Mouse (Mus musculus): ENCODE data around the gene Atat1. TPM values are rescaled to one million over a fixed set of nuclear protein-coding genes. Genes with fewer than 3 reads are reported as not detected.

Gene Atat1
- polyA plus RNA-seq, 1 experiment from 2014 or later, result 421 TPM

- Histone ChIP-seq H3K36me3 (peaks cover 63% of the 10 kb centered on the region), H3K4me3 (peak within 1 kb of the TSS; percentile 66), H3K4me2 (replicated peaks) (peak within 1 kb of the TSS; percentile 95), H3K4me1 (peaks cover 21% of the 10 kb centered on the region), H3K9me3 (no peaks in the 10 kb centered on the region), H3K9ac (replicated peaks) (peak within 1 kb of the TSS; percentile 87), H3K27ac (replicated peaks) (peak within 1 kb of the TSS; percentile 94), H3K27me3 (no peaks in the 10 kb centered on the region)
- ATAC-seq (replicated peaks), result peak; percentile 93
- WGBS, result under 1% methylated on average over 62 of the region's 86 CpGs
Observed at GRCm38 (mm10) chr17:35896781-35897643, 12.9 kb downstream of the Atat1 start, which contains the start of gene 2310061I04Rik. TSS of gene 2310061I04Rik (minus strand) at chr17:35897431.

- H3K4me2 ChIP-seq (replicated peaks), result no peak overlapping the region
- H3K27ac ChIP-seq (replicated peaks), result no peak overlapping the region
- no peak overlapping the region for H3K9ac ChIP-seq (replicated peaks)
- H3K4me3 ChIP-seq, result no peak overlapping the region
- WGBS, result 79% methylated on average over 15 of the region's 17 CpGs
- peaks cover 89% of the 10 kb centered on the region for H3K36me3 ChIP-seq
- H3K9me3 ChIP-seq, result no peaks in the 10 kb centered on the region
- H3K27me3 ChIP-seq, result no peaks in the 10 kb centered on the region
- H3K4me1 ChIP-seq, result no peaks in the 10 kb centered on the region
- no peak for ATAC-seq (replicated peaks)
Observed at GRCm38 (mm10) chr17:35887725-35888124, 22.1 kb downstream of the Atat1 start.

GRCm38 (mm10) chr17:35883777-35884176 is 26.1 kb downstream of the Atat1 start:
- Histone ChIP-seq H3K4me2 (replicated peaks) (no peak overlapping the region), H3K27me3 (no peaks in the 10 kb centered on the region), H3K9me3 (no peaks in the 10 kb centered on the region), H3K36me3 (peaks cover 69% of the 10 kb centered on the region), H3K4me3 (no peak overlapping the region), H3K9ac (replicated peaks) (no peak overlapping the region), H3K27ac (replicated peaks) (no peak overlapping the region), H3K4me1 (peaks cover 16% of the 10 kb centered on the region)
- no peak for ATAC-seq (replicated peaks)
- WGBS, result 96% methylated on average over 14 of the region's 14 CpGs

- Histone ChIP-seq H3K4me1 (peaks cover 16% of the 10 kb centered on the region), H3K36me3 (peaks cover 61% of the 10 kb centered on the region), H3K27me3 (no peaks in the 10 kb centered on the region), H3K9ac (replicated peaks) (no peak overlapping the region), H3K4me2 (replicated peaks) (no peak overlapping the region), H3K27ac (replicated peaks) (no peak overlapping the region), H3K4me3 (no peak overlapping the region), H3K9me3 (no peaks in the 10 kb centered on the region)
- no peak for ATAC-seq (replicated peaks)
- WGBS, result 90% methylated on average over 17 of the region's 17 CpGs
Observed at GRCm38 (mm10) chr17:35882924-35883323, 27.0 kb downstream of the Atat1 start.

GRCm38 (mm10) chr17:35879245-35880057 is 30.4 kb downstream of the Atat1 start, which contains the start of gene Dhx16:
TSS of gene Dhx16 (plus strand) at chr17:35879819.
- Histone ChIP-seq H3K9ac (replicated peaks) (peak within 1 kb of the TSS; percentile 76), H3K36me3 (peaks cover 42% of the 10 kb centered on the region), H3K27ac (replicated peaks) (peak within 1 kb of the TSS; percentile 77), H3K9me3 (no peaks in the 10 kb centered on the region), H3K4me3 (peak within 1 kb of the TSS; percentile 82), H3K4me1 (peaks cover 16% of the 10 kb centered on the region), H3K4me2 (replicated peaks) (peak within 1 kb of the TSS; percentile 87), H3K27me3 (no peaks in the 10 kb centered on the region)
- 5% methylated on average over 66 of the region's 66 CpGs for WGBS
- ATAC-seq (replicated peaks), result peak; percentile 93

GRCm38 (mm10) chr17:35874721-35875120 is 35.2 kb downstream of the Atat1 start:
- H3K4me2 ChIP-seq (replicated peaks), result no peak overlapping the region
- 84% methylated on average over 6 of the region's 6 CpGs for WGBS
- H3K9me3 ChIP-seq, result no peaks in the 10 kb centered on the region
- no peak overlapping the region for H3K4me3 ChIP-seq
- no peak for ATAC-seq (replicated peaks)
- no peaks in the 10 kb centered on the region for H3K27me3 ChIP-seq
- peaks cover 19% of the 10 kb centered on the region for H3K36me3 ChIP-seq
- H3K27ac ChIP-seq (replicated peaks), result no peak overlapping the region
- H3K4me1 ChIP-seq, result peaks cover 40% of the 10 kb centered on the region
- no peak overlapping the region for H3K9ac ChIP-seq (replicated peaks)

GRCm38 (mm10) chr17:35873774-35874519 is 35.9 kb downstream of the Atat1 start:
- H3K9ac ChIP-seq (replicated peaks), result peak overlapping the region; percentile 30; the same call in 1 of the 2 replicates
- H3K36me3 ChIP-seq, result peaks cover 19% of the 10 kb centered on the region
- ATAC-seq (replicated peaks), result peak; percentile 32
- no peaks in the 10 kb centered on the region for H3K9me3 ChIP-seq
- 0 out of 2 replicates have a peak overlapping the region, but pooled peaks have one; percentile 11 for H3K27ac ChIP-seq (replicated peaks)
- H3K4me2 ChIP-seq (replicated peaks), result peak overlapping the region; percentile 9; the same call in 1 of the 2 replicates
- 34% methylated on average over 21 of the region's 21 CpGs for WGBS
- no peaks in the 10 kb centered on the region for H3K27me3 ChIP-seq
- H3K4me1 ChIP-seq, result peaks cover 46% of the 10 kb centered on the region
- no peak overlapping the region for H3K4me3 ChIP-seq

GRCm38 (mm10) chr17:35870884-35871696 is 38.8 kb downstream of the Atat1 start:
- peaks cover 68% of the 10 kb centered on the region for H3K4me1 ChIP-seq
- H3K27me3 ChIP-seq, result no peaks in the 10 kb centered on the region
- no peaks in the 10 kb centered on the region for H3K9me3 ChIP-seq
- H3K4me2 ChIP-seq (replicated peaks), result peak overlapping the region; percentile 76
- 90% methylated on average over 8 of the region's 8 CpGs for WGBS
- peak overlapping the region; percentile 89 for H3K9ac ChIP-seq (replicated peaks)
- peaks cover 16% of the 10 kb centered on the region for H3K36me3 ChIP-seq
- peak overlapping the region; percentile 64; the same call in 1 of the 2 replicates for H3K4me3 ChIP-seq
- H3K27ac ChIP-seq (replicated peaks), result peak overlapping the region; percentile 47; the same call in 1 of the 2 replicates
- no peak for ATAC-seq (replicated peaks)

GRCm38 (mm10) chr17:35870151-35870883 is 39.6 kb downstream of the Atat1 start:
- Histone ChIP-seq H3K9ac (replicated peaks) (peak overlapping the region; percentile 89), H3K4me1 (peaks cover 68% of the 10 kb centered on the region), H3K4me3 (peak overlapping the region; percentile 64), H3K27ac (replicated peaks) (peak overlapping the region; percentile 47; the same call in 1 of the 2 replicates), H3K4me2 (replicated peaks) (peak overlapping the region; percentile 76), H3K27me3 (no peaks in the 10 kb centered on the region), H3K36me3 (peaks cover 15% of the 10 kb centered on the region), H3K9me3 (no peaks in the 10 kb centered on the region)
- no peak for ATAC-seq (replicated peaks)
- WGBS, result 74% methylated on average over 9 of the region's 9 CpGs

- no peaks in the 10 kb centered on the region for H3K27me3 ChIP-seq
- peak overlapping the region; percentile 64 for H3K4me3 ChIP-seq
- peak overlapping the region; percentile 97 for H3K27ac ChIP-seq (replicated peaks)
- peak overlapping the region; percentile 89 for H3K9ac ChIP-seq (replicated peaks)
- H3K36me3 ChIP-seq, result peaks cover 8% of the 10 kb centered on the region
- no peak for ATAC-seq (replicated peaks)
- 3% methylated on average over 7 of the region's 7 CpGs for WGBS
- H3K9me3 ChIP-seq, result no peaks in the 10 kb centered on the region
- H3K4me1 ChIP-seq, result peaks cover 76% of the 10 kb centered on the region
- peak overlapping the region; percentile 76 for H3K4me2 ChIP-seq (replicated peaks)
Observed at GRCm38 (mm10) chr17:35869346-35870067, 40.4 kb downstream of the Atat1 start.

All from forebrain, embryonic 15.5 days (tissue).